Mouse (Mus musculus) G1E (cell line): ENCODE data around the gene Plxna4. TPM values are rescaled to one million over a fixed set of nuclear protein-coding genes. Genes with fewer than 3 reads are reported as not detected.
A peak's percentile ranks its signal among the peaks of the same experiment; 100 is the strongest.

Source experiments
- ATAC-seq: 2 replicates; pipeline ENCODE4 v1.8.0; 2016; ENCODE audit warnings: mild to moderate bottlenecking; ENCODE audit not compliant: insufficient number of reproducible peaks, poor library complexity, low FRiP score, severe bottlenecking; ENCODE audit errors: extremely low read depth
- DNase-seq: peaks from one replicate; pipeline ENCODE4 v3.0.0; 2012; ENCODE audit warnings: low spot score
- H3K27me3 ChIP-seq: 2 replicates; pipeline ENCODE4 v1.6.1; 2012; ENCODE audit warnings: mild to moderate bottlenecking, low read length, inconsistent platforms; ENCODE audit not compliant: insufficient read depth
- H3K36me3 ChIP-seq: replicated peaks from 2 replicates; pipeline ENCODE3; 2012; ENCODE audit warnings: mild to moderate bottlenecking, inconsistent platforms
- H3K4me1 ChIP-seq: 2 replicates; pipeline ENCODE4 v1.6.1; 2012; ENCODE audit warnings: low read depth, low read length, inconsistent platforms, mixed read lengths; ENCODE audit not compliant: insufficient read depth
- H3K4me3 ChIP-seq: 2 replicates; pipeline ENCODE4 v1.5.1; 2012; ENCODE audit warnings: low read depth, mild to moderate bottlenecking, inconsistent platforms, low read length, moderate library complexity, mixed read lengths
- H3K9me3 ChIP-seq: replicated peaks from 2 replicates; pipeline ENCODE4 v1.6.1; 2012; ENCODE audit warnings: inconsistent platforms
- CTCF ChIP-seq: IDR thresholded peaks from 2 replicates; pipeline ENCODE4 v1.5.1; 2012; ENCODE audit warnings: low read depth, low read length, inconsistent platforms, mixed read lengths
- GATA1 ChIP-seq: IDR thresholded peaks from 2 replicates; pipeline ENCODE4 v1.6.1; 2012; ENCODE audit warnings: borderline replicate concordance, low read length, inconsistent platforms, mixed read lengths
- GATA2 ChIP-seq: IDR thresholded peaks from 2 replicates; pipeline ENCODE4 v1.6.1; 2012; ENCODE audit warnings: low read depth, low read length, inconsistent platforms, borderline replicate concordance
- POLR2AphosphoS5 ChIP-seq: IDR thresholded peaks from 2 replicates; pipeline ENCODE4 v1.6.1; 2012; ENCODE audit warnings: low read depth, low read length, inconsistent platforms; ENCODE audit not compliant: insufficient replicate concordance
- TAL1 ChIP-seq: conservative IDR thresholded peaks from 2 replicates; pipeline ENCODE4 v1.6.1; 2012; ENCODE audit warnings: low read depth, low read length, inconsistent platforms, mixed read lengths
- polyA plus RNA-seq: library from polyadenylated mRNA; stranded (reverse); fragments of >175 nt; gene quantifications from 2 replicates; pipeline ENCODE4 v1.2.3, GENCODE M21; 2012
- total RNA-seq, 2 experiments: library from RNA; stranded (forward) in 1 of 2; stranded (reverse) in 1 of 2; fragments of 200-1000 nt in 1 of 2; fragments of >200 nt in 1 of 2; fragmentation: Nextera tagmentation in 1 of 2; gene quantifications; 2 replicates each; pipeline ENCODE4 v1.2.3; 2014 to 2017

The Plxna4 gene
- total and polyA plus RNA-seq, 3 experiments: 0.11 TPM; not detected in 2

DNA sequence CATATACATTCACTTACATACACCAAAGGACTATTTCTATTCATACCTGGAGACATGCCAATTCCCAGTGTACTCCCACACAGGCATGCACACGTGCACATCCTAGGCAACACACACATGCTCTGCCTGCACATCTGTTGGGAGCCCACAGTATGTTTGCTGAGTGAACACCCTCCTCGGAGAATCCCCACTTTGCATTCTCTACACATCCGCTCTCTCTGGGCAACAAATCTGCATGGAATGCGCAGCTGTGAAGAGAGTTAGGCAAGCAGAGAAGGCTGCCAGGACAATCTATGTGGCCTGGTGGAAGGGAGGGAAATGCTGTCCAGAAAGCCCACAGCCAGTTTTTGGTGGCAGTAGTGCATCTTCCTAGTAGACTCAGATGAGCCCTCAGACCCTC, 123.9 kb downstream of the Plxna4 start:
- H3K36me3 ChIP-seq: no peaks in the 10 kb centered on the region
- peak overlapping the region; percentile 59; the same call in 1 of the 2 replicates for H3K4me3 ChIP-seq
- H3K4me1 ChIP-seq: peaks cover 35% of the 10 kb centered on the region
- no peak for TF ChIP-seq TAL1
- TF ChIP-seq POLR2AphosphoS5: no peak
- no peaks in the 10 kb centered on the region for H3K9me3 ChIP-seq
- peaks cover 23% of the 10 kb centered on the region for H3K27me3 ChIP-seq
- peak; percentile 5 for DNase-seq
- no peak for ATAC-seq

DNA sequence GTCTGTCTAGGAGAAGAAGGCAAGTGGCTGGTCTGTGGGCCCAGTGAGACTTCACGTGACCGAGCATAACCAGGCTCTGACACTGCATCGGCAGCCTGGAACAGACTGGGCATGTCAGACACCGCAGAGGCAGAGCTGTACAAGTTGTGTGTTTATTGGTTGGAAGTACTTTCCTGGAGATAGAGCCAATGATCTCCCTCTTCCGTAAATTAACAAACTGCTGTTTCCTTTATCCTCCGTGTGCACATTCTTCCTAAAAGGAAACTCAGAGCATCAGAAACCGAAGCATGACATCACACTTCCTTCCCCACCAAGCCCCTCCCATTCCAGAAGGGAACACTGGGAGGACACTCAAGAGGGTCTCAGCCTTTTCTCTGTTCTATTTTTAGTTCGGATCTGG, 127.6 kb downstream of the Plxna4 start:
- no peak for DNase-seq
- ATAC-seq: no peak
- TF ChIP-seq GATA1: no peak
- no peak for TF ChIP-seq GATA2
- TF ChIP-seq TAL1: no peak
- no peak for TF ChIP-seq CTCF
- TF ChIP-seq POLR2AphosphoS5: no peak

DNA sequence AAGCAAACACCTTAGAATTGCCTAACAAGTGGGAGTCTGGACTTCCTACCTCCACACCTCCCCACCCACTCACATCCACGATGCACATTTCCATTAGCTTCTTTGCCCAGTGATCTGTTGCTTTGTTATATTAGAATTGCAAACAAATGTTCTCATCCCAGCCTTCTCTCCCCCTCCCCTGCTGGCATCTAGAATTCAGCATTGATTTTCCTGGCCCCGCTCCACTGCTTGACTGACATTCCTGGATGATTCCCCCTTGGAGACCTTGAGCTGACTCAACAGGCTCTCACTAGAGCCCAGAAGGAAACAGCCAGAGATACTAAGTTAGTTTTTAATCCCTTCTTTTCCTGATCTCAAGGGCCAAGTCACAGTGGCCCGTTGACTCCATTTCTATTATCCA, 131.4 kb downstream of the Plxna4 start:
- peaks cover 2% of the 10 kb centered on the region; the same call in 1 of the 2 replicates for H3K4me1 ChIP-seq
- H3K4me3 ChIP-seq: no peak overlapping the region
- ATAC-seq: no peak
- TF ChIP-seq POLR2AphosphoS5 (no peak), TAL1 (no peak), CTCF (no peak), GATA2 (no peak), GATA1 (no peak)
- no peaks in the 10 kb centered on the region for H3K36me3 ChIP-seq
- no peak for DNase-seq
- no peaks in the 10 kb centered on the region for H3K9me3 ChIP-seq
- peaks cover 61% of the 10 kb centered on the region for H3K27me3 ChIP-seq

More for the DNA sequence above, 127.6 kb downstream of the Plxna4 start:
- Histone ChIP-seq H3K9me3 (no peaks in the 10 kb centered on the region), H3K27me3 (peaks cover 45% of the 10 kb centered on the region), H3K4me3 (no peak overlapping the region), H3K36me3 (no peaks in the 10 kb centered on the region), H3K4me1 (peaks cover 24% of the 10 kb centered on the region)

- H3K27me3 ChIP-seq: peaks cover 31% of the 10 kb centered on the region
- ATAC-seq (no peak), DNase-seq (no peak)
- no peaks in the 10 kb centered on the region for H3K4me1 ChIP-seq
- H3K9me3 ChIP-seq: no peaks in the 10 kb centered on the region
- TF ChIP-seq CTCF (no peak), TAL1 (no peak), GATA1 (no peak), POLR2AphosphoS5 (no peak), GATA2 (no peak)
- H3K36me3 ChIP-seq: no peaks in the 10 kb centered on the region
- no peak overlapping the region for H3K4me3 ChIP-seq
These were observed 136.1 kb downstream of the Plxna4 start for GRCm38 (mm10) chr6:32451851-32452250.

DNA sequence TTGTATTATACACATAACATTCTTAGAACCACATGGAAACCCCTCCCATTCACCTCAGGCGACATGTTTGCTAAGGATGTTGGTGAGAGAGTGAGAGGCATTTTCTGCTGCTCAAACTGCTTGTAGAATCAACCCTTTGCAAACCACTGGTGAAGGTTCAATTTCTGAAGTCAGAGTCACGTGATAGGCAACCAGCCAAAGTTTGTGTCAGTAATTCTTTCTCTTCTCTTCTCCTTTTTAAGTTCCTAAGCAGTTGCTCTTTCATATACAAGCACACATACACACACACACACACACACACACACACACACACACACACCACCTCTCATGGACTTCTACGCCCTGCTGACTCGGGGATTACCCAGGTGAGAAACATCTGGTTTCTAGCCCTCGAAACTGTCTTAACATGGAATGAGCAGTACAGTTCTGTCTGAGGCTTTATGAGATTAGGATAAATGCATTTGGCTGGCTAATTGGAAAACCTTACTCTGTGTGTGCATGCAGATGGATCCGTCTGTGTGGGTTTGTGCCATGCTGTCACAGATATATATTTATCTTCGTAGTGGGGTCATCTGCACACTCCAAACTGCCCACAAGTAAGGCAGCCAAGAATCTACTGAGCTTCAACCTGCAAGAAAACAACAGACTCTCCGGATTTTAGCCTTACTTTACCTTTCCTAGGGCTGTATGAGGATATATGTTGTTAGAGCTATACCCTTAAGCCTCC, 138.6 kb downstream of the Plxna4 start:
- no peak for DNase-seq

DNA sequence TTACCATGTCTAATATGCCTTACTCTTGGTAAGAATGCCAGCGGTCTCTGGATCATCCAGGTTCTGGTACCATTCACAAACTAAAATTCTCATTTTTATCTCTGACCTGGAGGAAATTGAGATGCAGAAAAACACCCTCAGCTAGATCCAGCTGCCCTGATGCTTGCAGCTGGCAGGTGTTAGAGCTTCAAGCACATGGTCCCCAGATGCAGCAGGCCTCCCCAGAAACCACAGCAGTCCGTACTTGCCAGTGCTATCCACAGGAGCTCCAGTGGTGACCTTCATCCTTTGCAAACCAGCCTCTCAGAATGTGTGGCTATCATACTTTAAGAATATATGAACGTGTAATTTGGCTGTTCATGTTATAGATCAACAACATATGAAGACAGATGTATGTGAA, 139.2 kb downstream of the Plxna4 start:
- TF ChIP-seq TAL1 (no peak), CTCF (no peak), GATA1 (no peak), POLR2AphosphoS5 (no peak), GATA2 (no peak)
- DNase-seq (no peak), ATAC-seq (no peak)
- Histone ChIP-seq H3K4me1 (no peaks in the 10 kb centered on the region), H3K4me3 (no peak overlapping the region), H3K9me3 (no peaks in the 10 kb centered on the region), H3K27me3 (peaks cover 42% of the 10 kb centered on the region), H3K36me3 (no peaks in the 10 kb centered on the region)

More for the DNA sequence above, 138.6 kb downstream of the Plxna4 start:
- Histone ChIP-seq H3K4me1 (no peaks in the 10 kb centered on the region), H3K9me3 (no peaks in the 10 kb centered on the region), H3K4me3 (no peak overlapping the region), H3K36me3 (no peaks in the 10 kb centered on the region), H3K27me3 (peaks cover 43% of the 10 kb centered on the region)
- TF ChIP-seq POLR2AphosphoS5: no peak
- TF ChIP-seq TAL1: no peak
- no peak for TF ChIP-seq GATA1
- no peak for TF ChIP-seq GATA2
- no peak for TF ChIP-seq CTCF
- ATAC-seq: no peak
